Mouse (Mus musculus): ENCODE measurements around the gene Osbpl6. TPM values are rescaled to one million over a fixed set of nuclear protein-coding genes. Genes with fewer than 3 reads are reported as not detected.

Gene Osbpl6
- polyA plus RNA-seq, 1 experiment from 2014 or later = 24.7 TPM

GRCm38 (mm10) chr2:76386531-76386930, 19.8 kb upstream of the Osbpl6 start:
- H3K4me3 ChIP-seq = no peak overlapping the region
- no peaks in the 10 kb centered on the region for H3K9me3 ChIP-seq
- H3K9ac ChIP-seq = no peak overlapping the region
- no peaks in the 10 kb centered on the region for H3K4me1 ChIP-seq
- H3K27me3 ChIP-seq (replicated peaks) = no peaks in the 10 kb centered on the region
- H3K27ac ChIP-seq = no peak overlapping the region
- no peak for ATAC-seq (replicated peaks)
- peaks cover 9% of the 10 kb centered on the region for H3K36me3 ChIP-seq (replicated peaks)
- H3K4me2 ChIP-seq = no peak overlapping the region

DNA sequence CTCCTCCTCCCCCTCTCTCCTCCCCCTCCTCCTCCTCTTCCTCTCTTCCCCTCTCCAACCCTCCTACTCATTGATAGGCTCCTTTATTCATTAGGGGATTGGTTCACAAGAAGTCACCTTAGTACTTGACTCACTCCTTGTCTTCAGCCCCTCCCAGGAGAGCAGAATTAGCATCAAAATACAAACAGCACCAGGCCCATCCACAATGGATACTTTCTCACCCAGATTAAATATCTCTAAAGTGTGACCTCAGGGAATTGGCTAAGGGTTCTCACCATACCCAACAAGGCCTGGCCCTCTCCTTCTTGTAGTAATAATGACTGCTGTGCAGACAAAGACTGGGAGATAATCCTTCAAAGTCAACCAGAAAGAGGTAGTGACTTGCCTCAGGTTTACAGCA, 6.1 kb upstream of the Osbpl6 start:
- H3K9me3 ChIP-seq = no peaks in the 10 kb centered on the region
- no peak for ATAC-seq (replicated peaks)
- peaks cover 20% of the 10 kb centered on the region; the same call in 1 of the 2 replicates for H3K27me3 ChIP-seq (replicated peaks)
- H3K9ac ChIP-seq = no peak overlapping the region
- H3K36me3 ChIP-seq (replicated peaks) = no peaks in the 10 kb centered on the region
- no peak overlapping the region for H3K27ac ChIP-seq
- H3K4me3 ChIP-seq = no peak overlapping the region
- peaks cover 9% of the 10 kb centered on the region for H3K4me1 ChIP-seq
- H3K4me2 ChIP-seq = no peak overlapping the region

DNA sequence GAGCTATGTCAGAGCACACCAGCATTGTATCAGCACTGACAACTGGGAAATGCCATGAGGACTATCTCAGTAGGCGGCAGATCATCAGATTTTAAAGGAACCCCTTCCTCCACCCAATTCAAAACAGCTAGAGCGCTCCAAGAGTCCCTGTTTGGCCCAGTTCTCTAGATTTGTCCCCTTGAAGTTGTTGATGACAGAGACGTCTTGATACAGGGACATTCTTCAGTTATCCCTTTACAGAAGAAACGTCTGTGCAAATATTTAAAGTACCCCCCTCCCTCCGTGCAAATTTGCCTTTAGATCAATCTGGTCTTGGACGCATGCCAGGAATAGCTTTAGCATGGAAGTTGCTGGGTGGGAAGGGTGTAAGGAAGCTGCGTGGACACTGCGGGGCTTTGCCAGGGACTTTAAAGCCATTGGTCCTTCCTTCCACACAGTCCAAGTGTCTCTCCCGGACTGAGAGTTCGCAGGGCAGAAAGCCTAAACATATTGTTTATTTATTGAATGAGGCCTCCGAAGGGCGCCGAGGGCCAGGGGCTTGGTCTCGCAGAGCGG, 635 bp upstream of the Osbpl6 start:
- Histone ChIP-seq H3K27ac (peak overlapping the region; percentile 91), H3K36me3 (replicated peaks) (no peaks in the 10 kb centered on the region), H3K9ac (peak overlapping the region; percentile 98), H3K9me3 (no peaks in the 10 kb centered on the region), H3K27me3 (replicated peaks) (peaks cover 20% of the 10 kb centered on the region; the same call in 1 of the 2 replicates), H3K4me3 (peak overlapping the region; percentile 90), H3K4me2 (peak overlapping the region; percentile 82), H3K4me1 (peaks cover 20% of the 10 kb centered on the region)
- WGBS = 1% methylated on average over 15 of the region's 15 CpGs
- peak; percentile 59; the same call in 1 of the 2 replicates for ATAC-seq (replicated peaks)

- H3K4me1 ChIP-seq = peaks cover 20% of the 10 kb centered on the region
- peak overlapping the region; percentile 90 for H3K4me3 ChIP-seq
- ATAC-seq (replicated peaks) = peak; percentile 80
- peak overlapping the region; percentile 82 for H3K4me2 ChIP-seq
- H3K36me3 ChIP-seq (replicated peaks) = no peaks in the 10 kb centered on the region
- H3K27me3 ChIP-seq (replicated peaks) = peaks cover 13% of the 10 kb centered on the region; the same call in 1 of the 2 replicates
- WGBS = under 1% methylated on average over 43 of the region's 49 CpGs
- no peaks in the 10 kb centered on the region for H3K9me3 ChIP-seq
- H3K27ac ChIP-seq = peak overlapping the region; percentile 91
- peak overlapping the region; percentile 98 for H3K9ac ChIP-seq
These were observed 681 bp downstream of the Osbpl6 start for GRCm38 (mm10) chr2:76406937-76407441.

DNA sequence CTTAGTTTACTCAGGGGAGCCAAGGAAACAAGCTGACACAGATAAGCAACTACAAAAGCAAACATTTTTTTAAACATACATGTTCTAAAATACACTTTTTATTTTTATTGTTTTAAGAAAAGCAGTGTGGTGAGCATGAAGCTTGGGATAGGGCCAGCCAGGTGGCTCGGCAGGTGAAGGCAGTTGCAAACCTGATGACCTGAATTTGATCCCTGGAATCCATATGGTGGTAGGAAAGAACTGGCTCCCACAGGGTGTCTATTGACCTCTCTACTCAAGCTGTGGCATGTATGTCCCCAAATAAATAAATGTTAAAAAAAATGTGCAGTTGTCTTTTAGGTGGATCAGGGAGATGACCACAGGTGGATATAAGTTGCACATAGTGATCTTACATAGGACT, 3.2 kb downstream of the Osbpl6 start:
- no peak for ATAC-seq (replicated peaks)
- peaks cover 17% of the 10 kb centered on the region for H3K4me1 ChIP-seq
- no peaks in the 10 kb centered on the region for H3K36me3 ChIP-seq (replicated peaks)
- H3K27me3 ChIP-seq (replicated peaks) = no peaks in the 10 kb centered on the region
- no peak overlapping the region for H3K9ac ChIP-seq
- H3K4me2 ChIP-seq = no peak overlapping the region
- 95% methylated on average over 1 of the region's 1 CpGs for WGBS
- no peak overlapping the region for H3K27ac ChIP-seq
- H3K9me3 ChIP-seq = no peaks in the 10 kb centered on the region
- no peak overlapping the region for H3K4me3 ChIP-seq

DNA sequence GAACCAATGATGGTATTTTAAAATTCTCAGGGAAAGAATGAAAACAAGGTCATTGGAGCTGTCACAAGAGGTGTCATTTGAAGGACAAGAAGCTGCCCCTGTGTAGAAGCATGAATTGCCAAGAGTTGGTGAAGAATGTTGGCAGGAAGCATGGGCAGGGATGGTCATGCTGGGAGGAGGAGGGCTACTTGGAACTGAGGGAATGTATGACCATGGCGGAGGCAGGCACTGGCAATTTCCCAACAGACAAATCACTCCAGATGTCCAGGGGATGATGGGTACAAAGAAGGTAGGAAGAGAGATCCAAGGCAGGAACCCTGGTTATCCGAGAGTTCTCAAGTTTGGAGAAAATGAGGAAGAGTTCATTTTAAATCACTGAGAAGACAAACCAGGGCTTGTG, 3.7 kb downstream of the Osbpl6 start:
- no peak for ATAC-seq (replicated peaks)
- Histone ChIP-seq H3K9ac (no peak overlapping the region), H3K36me3 (replicated peaks) (no peaks in the 10 kb centered on the region), H3K4me3 (no peak overlapping the region), H3K4me1 (peaks cover 12% of the 10 kb centered on the region), H3K4me2 (no peak overlapping the region), H3K27ac (no peak overlapping the region), H3K27me3 (replicated peaks) (no peaks in the 10 kb centered on the region), H3K9me3 (no peaks in the 10 kb centered on the region)
- WGBS = 91% methylated on average over 2 of the region's 2 CpGs

DNA sequence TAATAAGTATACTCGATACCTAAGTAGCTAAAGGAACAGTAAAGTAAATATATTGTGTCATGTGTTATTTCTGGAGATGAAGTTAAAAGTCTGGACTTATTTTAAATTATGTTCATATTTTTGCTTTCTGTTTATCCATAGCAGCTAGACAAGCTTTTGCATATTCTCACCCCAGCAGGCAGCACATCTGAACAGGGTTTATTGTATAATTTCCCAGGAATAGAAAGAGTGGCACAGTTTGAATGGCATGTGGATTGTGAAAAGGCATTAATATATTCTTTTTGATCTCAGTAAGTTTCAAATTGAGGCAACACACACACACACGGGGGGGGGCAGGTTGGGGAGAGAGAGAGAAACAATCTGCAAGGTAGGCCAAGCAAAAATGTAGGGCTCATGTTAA, 6.6 kb downstream of the Osbpl6 start:
- H3K4me3 ChIP-seq = no peak overlapping the region
- H3K27me3 ChIP-seq (replicated peaks) = no peaks in the 10 kb centered on the region
- no peaks in the 10 kb centered on the region for H3K9me3 ChIP-seq
- H3K9ac ChIP-seq = no peak overlapping the region
- no peak for ATAC-seq (replicated peaks)
- WGBS = 59% methylated on average over 2 of the region's 2 CpGs
- peaks cover 2% of the 10 kb centered on the region for H3K4me1 ChIP-seq
- H3K36me3 ChIP-seq (replicated peaks) = no peaks in the 10 kb centered on the region
- no peak overlapping the region for H3K27ac ChIP-seq
- no peak overlapping the region for H3K4me2 ChIP-seq

DNA sequence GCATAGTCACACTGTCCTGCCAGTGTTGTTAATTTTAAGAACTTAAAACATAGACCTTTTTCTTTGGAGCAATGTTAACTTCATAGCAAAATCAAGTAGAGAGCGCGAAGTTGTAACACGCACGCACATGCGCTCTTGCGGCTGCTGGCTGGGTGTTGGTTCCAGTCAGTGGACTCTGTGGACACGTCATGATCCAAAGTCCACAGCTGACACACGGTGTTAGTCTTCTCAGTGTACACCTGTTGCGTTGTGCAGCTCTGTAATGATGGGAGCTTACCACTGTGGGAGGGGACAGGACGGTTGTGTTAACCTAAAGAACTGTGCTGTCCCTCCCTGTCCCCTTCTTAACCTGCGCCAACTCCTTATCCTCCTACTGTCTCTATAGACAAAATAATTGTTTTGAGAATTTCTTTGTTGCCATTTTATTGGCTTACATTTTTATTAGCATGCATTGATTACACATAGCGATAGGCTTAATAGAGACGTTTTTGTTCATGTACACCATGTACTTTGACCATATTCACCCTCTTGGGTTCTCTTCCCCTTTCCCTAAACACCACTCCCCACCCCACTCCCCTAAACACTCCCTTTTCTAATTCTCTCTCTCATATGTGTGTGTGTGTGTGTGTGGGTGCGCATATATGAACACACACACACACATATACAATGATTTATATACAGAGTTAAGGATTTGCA, 11.3 kb downstream of the Osbpl6 start:
- H3K9me3 ChIP-seq = no peaks in the 10 kb centered on the region
- no peaks in the 10 kb centered on the region for H3K4me1 ChIP-seq
- no peak overlapping the region for H3K27ac ChIP-seq
- 95% methylated on average over 14 of the region's 14 CpGs for WGBS
- H3K4me3 ChIP-seq = no peak overlapping the region
- H3K36me3 ChIP-seq (replicated peaks) = no peaks in the 10 kb centered on the region
- H3K4me2 ChIP-seq = no peak overlapping the region
- no peak for ATAC-seq (replicated peaks)
- H3K27me3 ChIP-seq (replicated peaks) = no peaks in the 10 kb centered on the region
- H3K9ac ChIP-seq = no peak overlapping the region

- WGBS = 93% methylated on average over 3 of the region's 3 CpGs
- Histone ChIP-seq H3K27me3 (replicated peaks) (no peaks in the 10 kb centered on the region), H3K36me3 (replicated peaks) (no peaks in the 10 kb centered on the region), H3K27ac (no peak overlapping the region), H3K9ac (no peak overlapping the region), H3K4me2 (no peak overlapping the region), H3K4me3 (no peak overlapping the region), H3K9me3 (no peaks in the 10 kb centered on the region), H3K4me1 (no peaks in the 10 kb centered on the region)
- no peak for ATAC-seq (replicated peaks)
These were observed 11.8 kb downstream of the Osbpl6 start for GRCm38 (mm10) chr2:76418142-76418518.

- Histone ChIP-seq H3K27ac (no peak overlapping the region), H3K9me3 (no peaks in the 10 kb centered on the region), H3K27me3 (replicated peaks) (peaks cover 8% of the 10 kb centered on the region; the same call in 1 of the 2 replicates), H3K4me3 (no peak overlapping the region), H3K4me1 (no peaks in the 10 kb centered on the region), H3K9ac (no peak overlapping the region), H3K36me3 (replicated peaks) (no peaks in the 10 kb centered on the region), H3K4me2 (no peak overlapping the region)
- WGBS = 85% methylated on average over 6 of the region's 6 CpGs
- no peak for ATAC-seq (replicated peaks)
These were observed 15.2 kb downstream of the Osbpl6 start for GRCm38 (mm10) chr2:76421411-76421924.

DNA sequence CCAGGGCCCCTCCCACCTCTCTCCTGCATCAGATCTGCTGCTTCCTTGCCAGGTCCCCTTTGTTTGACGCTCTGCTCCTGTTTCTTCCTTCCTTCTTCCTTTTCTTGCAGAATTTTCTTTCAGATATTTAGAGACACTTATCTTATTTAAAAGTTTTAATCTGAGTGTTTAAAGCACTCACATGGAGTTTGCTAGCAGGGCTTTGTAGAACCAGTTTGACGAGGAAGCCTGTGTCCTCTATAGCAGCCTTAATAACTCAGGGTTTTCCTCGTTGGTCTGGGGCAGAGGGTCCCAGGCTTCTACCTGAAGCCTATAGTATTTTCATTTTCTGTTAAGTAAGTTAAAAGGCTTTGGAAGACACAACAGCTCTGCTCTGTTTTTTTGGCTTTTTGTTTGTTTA, 20.5 kb downstream of the Osbpl6 start:
- ATAC-seq (replicated peaks) = no peak
- peaks cover 11% of the 10 kb centered on the region; the same call in 1 of the 2 replicates for H3K27me3 ChIP-seq (replicated peaks)
- H3K4me3 ChIP-seq = no peak overlapping the region
- no peak overlapping the region for H3K4me2 ChIP-seq
- WGBS = 76% methylated on average over 3 of the region's 3 CpGs
- no peak overlapping the region for H3K27ac ChIP-seq
- H3K9ac ChIP-seq = no peak overlapping the region
- no peaks in the 10 kb centered on the region for H3K4me1 ChIP-seq
- no peaks in the 10 kb centered on the region for H3K36me3 ChIP-seq (replicated peaks)
- no peaks in the 10 kb centered on the region for H3K9me3 ChIP-seq

DNA sequence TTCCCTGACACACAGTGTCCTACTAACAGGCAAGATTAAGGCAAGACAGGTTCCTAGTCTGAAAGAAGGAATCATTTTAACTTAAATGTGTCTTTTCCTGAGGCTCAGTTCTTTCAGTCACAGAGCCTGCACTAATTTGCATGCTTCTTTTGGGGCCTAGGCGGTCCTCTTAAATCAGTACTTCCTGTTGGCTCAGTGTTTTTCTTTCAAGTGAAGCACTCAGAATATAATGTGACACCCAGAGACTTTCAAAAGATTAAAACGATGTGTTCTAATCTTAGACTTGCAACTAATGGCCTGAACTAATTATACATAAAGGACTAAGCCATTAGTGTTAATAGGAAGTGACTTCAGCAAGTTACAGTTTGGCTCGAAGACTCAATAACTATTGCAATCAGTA, 23.0 kb downstream of the Osbpl6 start:
- no peak overlapping the region for H3K4me2 ChIP-seq
- H3K36me3 ChIP-seq (replicated peaks) = no peaks in the 10 kb centered on the region
- no peak for ATAC-seq (replicated peaks)
- H3K27me3 ChIP-seq (replicated peaks) = peaks cover 11% of the 10 kb centered on the region; the same call in 1 of the 2 replicates
- H3K4me1 ChIP-seq = no peaks in the 10 kb centered on the region
- 60% methylated on average over 3 of the region's 3 CpGs for WGBS
- H3K9me3 ChIP-seq = no peaks in the 10 kb centered on the region
- no peak overlapping the region for H3K4me3 ChIP-seq
- H3K27ac ChIP-seq = no peak overlapping the region
- no peak overlapping the region for H3K9ac ChIP-seq

- Histone ChIP-seq H3K4me3 (no peak overlapping the region), H3K4me1 (no peaks in the 10 kb centered on the region), H3K27me3 (replicated peaks) (peaks cover 6% of the 10 kb centered on the region; the same call in 1 of the 2 replicates), H3K9ac (no peak overlapping the region), H3K27ac (no peak overlapping the region), H3K36me3 (replicated peaks) (no peaks in the 10 kb centered on the region), H3K4me2 (no peak overlapping the region), H3K9me3 (no peaks in the 10 kb centered on the region)
- WGBS = 76% methylated on average over 5 of the region's 5 CpGs
- no peak for ATAC-seq (replicated peaks)
These were observed 23.5 kb downstream of the Osbpl6 start for GRCm38 (mm10) chr2:76429855-76430254.

All from midbrain, embryonic 15.5 days (tissue).